Mouse (Mus musculus) thymus, adult 2 months (tissue): ENCODE data around the gene Pigk.

Source experiments
- CTCF ChIP-seq: fragments of 200-500 bp; IDR thresholded peaks from 2 replicates; pipeline ENCODE4 v1.5.1; 2012; ENCODE audit warnings: mild to moderate bottlenecking, control low read depth, low read length, moderate library complexity, borderline replicate concordance; ENCODE audit not compliant: control insufficient read depth, poor library complexity, insufficient read depth; ENCODE audit errors: extremely low read depth
- POLR2A ChIP-seq: fragments of 200-500 bp; IDR thresholded peaks from 2 replicates; pipeline ENCODE4 v1.6.1; 2012; ENCODE audit warnings: mild to moderate bottlenecking, low read length, control low read depth, moderate library complexity; ENCODE audit not compliant: control insufficient read depth, poor library complexity, insufficient read depth; ENCODE audit errors: extremely low read depth

DNA sequence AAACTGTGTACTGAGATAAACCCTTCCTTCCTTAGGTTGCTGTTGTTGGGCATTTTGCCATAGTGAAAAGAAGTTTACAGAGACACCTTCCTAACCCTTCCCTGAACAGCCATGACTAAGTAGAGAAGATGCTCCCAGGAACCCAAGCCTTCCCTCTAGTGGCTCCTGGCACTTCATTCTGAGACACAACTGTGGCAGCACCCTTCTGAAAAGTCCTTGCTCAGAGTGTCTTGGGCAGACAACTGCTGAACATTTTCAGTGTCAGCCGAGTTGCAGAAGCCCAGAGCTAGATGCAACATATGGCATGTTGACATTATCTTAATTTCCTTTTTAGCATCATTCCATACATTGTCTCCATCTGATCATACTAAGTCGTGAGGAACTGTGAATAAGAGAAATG is 123.5 kb downstream of the Pigk start:
- TF ChIP-seq CTCF (no peak), POLR2A (no peak)
